Mouse (Mus musculus): ENCODE data around the gene Ddx25.
A peak's percentile ranks its signal among the peaks of the same experiment; 100 is the strongest.

Ddx25 gene

DNA sequence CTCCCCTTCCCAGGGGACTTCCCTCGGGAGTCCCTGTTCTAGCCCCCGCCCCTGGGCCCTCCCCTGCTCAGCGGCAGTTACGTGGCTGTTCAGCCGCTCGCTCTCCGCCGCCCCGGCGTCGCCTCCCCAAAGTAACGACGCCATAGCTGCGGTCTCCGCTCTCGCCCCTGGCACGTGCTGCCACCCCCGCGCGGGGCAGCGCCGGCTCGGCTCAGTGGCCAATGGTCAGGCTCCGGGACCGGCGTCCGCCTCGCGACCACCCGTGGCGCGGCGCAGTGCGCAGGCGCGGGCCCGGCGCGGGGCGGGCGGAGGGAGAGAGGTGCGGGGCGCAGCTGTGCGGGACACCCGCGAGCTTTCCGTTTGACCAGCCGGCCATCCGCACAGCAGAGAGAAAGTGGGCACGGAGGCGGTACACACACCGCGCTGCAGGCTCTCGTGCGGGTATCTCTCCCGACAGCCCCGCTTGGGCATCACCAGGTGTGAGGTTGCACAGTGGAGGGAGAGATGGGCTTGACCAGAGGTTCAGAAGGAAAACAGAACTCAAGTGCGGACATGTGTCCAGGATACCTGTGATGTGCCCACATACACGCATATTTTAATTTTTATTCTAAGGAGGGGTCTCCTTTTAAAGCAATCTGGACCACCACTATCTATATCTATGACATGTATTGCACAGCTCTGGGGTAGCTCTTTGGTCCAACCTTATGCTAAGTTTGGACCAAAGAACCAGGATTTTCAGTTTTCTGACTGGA lies at the start of gene Ddx25, which contains the start of gene Pus3:
Gene Ddx25 (minus strand): TSS at position 272 of the 752 bp plus-strand sequence.
Gene Pus3 (plus strand): TSS at position 339 of the 752 bp plus-strand sequence.
- DNase-seq (ENCODE audit: low spot score in 2 of 2), result peak; percentile 60 to 71

DNA sequence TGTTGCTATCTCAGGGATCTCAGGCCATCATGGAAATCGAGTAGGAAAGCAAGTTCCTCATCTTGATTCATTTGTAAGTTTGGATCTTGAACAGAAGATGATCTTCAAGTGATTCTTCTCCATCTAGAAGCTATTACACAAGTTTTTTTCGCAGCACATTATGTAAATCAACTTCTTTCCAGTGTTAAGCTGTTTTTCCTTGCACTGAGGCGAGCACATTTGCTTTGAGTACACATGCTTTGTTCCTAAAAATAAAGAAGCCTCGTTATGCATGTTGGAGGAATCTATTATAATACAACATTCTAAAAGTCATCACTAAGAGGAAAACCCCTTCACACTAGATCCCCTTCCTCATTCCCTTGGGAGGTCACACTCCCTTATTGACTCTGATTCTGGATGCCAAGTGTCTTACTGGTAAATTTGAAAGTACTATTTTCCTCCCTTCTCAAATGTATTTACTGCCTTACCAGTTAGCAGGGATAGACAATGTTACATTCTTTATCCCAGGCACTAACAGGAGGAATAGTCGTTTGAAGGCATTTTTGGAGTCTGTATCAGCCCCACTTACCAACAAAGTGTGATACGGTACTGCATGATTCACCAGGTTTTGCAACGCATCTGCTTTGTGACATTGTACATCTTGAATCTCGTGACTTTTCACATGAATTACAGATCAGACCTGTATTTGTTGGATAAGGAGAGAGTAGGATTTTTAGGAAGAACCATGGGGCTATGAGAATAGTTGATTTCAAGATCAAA lies 49.5 kb upstream of the Ddx25 start:
- peak in 1 of 2 experiments; percentile 12 for DNase-seq (ENCODE audit: low spot score in 2 of 2)

DNA sequence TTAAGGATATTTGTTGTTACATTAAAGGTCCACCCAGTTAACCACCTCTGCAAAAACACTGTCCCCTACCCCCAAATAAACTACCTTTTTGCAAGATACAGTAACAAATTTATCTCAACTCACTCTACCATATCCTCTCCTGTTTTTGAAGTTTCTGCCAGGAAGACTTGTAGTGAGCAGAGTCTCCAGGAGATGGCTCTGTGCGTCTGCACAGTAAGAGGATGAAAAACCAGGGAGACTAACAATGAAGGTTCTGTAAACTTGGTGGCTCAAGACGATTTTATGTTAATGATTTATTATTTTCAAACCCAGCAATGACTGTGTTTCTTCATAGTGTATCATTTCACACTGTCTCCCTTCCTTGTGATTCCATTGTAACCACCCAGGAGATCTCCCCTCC lies 34.6 kb upstream of the Ddx25 start:
- DNase-seq (ENCODE audit: low spot score in 2 of 2), result no peak

DNA sequence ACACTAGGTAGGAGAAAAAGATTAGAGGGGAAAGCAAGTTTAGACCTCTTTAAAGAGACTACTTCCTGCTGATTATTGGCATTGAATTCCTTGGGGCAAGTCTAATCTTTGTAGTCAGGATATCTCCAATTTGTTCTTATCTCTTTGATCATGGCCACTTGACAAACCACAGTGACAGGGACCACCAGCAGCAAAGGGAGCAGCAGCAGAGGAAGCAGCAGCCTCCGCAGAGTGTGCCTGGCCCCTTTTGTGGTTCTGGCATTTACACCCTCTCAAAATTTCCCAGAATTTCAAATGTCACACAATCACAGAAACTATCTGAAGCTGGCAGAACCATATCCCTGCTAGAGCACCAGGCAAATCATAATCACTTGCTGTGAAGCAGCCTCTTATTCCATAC lies 29.3 kb upstream of the Ddx25 start:
- DNase-seq (ENCODE audit: low spot score in 2 of 2), result no peak

DNA sequence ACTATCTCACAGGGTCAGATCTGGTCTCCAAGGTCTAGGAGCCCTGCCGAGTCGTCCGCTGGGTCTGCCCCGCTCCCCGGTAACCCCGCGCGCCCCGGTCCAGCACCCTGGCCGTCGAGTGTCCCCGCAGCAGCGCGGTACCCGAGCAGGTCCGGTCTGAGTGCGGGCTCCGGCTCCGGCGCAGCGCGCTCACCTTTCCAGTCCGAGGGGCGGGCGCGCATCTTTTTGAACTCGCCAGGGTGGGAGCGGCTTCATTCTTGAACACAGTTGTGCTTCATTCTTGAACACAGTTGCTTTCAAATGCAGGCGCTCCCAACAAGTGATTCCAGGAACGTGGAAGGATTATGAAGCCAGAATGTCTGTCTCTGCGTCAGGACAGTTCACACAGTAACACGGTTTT lies 16.1 kb upstream of the Ddx25 start:
- no peak for DNase-seq (ENCODE audit: low spot score in 2 of 2)

DNA sequence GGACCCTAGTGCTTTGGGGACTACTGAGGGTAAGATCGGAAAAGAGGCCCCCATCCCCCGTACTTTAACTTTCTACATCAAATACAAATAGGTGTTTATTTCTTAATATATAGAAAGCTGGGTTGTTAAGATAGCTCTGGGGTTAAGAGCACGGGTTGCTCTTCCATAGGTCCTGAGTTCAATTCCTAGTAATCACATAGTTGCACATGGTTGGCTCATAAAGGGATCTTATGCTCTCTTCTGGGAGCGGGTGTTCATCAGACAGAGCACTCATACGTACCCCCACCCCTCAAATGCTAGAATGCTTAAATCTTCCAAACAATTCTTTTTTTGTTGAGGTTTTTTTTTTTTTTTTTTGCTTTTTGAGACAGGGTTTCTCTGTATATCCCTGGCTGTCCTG lies 12.3 kb upstream of the Ddx25 start:
- DNase-seq (ENCODE audit: low spot score in 2 of 2), result no peak

DNA sequence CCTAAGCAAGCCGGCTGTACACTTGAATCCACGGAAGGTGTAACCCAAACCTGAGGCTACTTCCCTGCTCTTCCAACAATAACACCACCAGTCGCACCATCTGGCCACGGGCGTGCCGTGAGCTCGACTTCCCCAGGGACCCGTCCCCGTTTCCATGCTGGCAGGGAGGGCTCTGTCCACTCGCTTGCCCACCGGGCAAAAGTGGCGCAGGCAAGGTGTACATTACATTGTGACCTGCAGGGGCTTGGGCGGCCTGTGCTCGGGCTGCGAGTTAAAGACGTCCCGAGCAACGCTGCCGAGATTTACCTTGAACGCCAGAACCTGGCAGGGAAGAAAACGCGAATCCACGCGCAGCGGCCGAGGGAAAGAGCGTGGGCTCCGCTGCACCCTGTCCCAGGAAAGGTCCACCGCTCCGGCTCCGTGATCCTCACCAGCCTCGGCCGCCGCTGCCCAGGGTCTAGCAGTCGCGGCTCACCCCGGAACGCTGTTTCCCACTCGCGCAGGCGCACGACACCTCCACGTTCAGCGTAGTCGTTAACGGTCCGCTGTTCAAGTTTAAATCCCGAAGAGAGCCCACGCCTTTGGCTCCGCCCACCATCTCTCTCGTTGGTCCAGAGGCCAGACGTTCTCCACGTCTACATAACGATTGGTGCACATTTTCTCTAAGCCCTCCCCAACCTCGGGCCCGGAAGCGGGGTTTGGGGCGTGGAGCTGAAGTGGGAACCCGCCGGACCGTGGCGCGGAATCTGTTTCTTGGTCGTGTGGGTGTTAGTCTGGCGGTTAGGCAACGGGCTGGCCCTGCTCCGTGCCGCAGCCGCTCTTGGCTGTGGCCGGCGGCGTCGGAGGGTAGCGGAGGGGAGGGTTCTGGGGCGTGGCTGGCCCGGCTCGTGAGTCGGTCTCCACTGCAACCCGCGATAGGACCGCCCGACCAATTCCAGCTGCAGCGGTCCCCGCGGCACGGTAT lies 11.5 kb upstream of the Ddx25 start, which contains the start of the genes Pate2 and Hyls1:
Gene Pate2 (plus strand): TSS at position 714 of the 964 bp plus-strand sequence.
Gene Hyls1 (minus strand): TSS at position 828 of the 964 bp plus-strand sequence.
- peak; percentile 89 to 95 for DNase-seq (ENCODE audit: low spot score in 2 of 2)

DNA sequence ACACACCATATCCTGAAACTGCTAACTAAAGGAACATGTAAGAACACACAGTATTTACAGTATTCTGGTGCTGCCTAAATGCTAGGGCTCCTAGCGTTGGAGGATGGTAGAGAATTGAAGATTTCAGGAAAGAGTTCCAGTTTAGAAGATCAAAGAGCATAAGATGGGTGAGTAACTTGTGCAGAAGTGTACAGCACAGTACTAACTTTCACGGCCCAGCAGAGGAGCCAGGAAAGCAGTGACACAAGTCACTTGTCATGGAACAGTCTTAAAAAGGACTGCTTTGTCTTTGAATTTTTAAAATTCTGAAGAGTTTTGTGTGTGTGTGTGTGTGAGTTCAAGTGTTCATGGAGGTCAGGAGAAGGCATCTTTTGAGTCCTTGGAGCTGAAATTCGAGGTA lies 9.7 kb upstream of the Ddx25 start:
- no peak for DNase-seq (ENCODE audit: low spot score in 2 of 2)

DNA sequence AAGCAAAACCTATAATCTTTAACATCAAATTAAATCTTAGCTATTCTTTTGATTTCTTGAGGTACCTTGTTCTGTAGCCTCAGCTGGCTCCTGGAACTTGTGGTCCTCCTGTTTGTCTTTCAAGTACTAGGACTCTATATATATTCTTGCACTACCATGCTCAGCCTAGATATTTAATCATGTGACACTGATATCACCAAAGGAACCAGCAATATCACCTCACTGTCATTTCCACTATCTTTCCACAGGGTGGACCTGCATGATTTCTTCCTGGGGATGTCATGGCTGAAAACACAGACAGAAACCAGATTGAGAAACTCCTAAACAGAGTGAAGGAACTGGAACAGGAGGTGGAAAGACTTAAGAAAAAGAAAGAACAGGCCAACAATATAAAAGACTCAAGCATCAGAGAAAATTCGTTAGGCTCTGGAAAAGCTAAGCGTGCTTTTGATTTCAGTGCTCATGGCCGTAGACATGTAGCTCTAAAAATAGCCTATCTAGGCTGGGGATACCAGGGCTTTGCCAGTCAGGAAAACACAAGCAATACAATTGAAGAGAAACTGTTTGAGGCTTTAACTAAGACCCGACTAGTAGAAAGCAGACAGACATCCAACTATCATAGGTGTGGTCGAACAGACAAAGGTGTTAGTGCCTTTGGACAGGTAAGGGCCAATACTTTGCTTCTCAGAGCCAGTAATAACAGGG lies 6.4 kb upstream of the Ddx25 start:
- no peak for DNase-seq (ENCODE audit: low spot score in 2 of 2)

DNA sequence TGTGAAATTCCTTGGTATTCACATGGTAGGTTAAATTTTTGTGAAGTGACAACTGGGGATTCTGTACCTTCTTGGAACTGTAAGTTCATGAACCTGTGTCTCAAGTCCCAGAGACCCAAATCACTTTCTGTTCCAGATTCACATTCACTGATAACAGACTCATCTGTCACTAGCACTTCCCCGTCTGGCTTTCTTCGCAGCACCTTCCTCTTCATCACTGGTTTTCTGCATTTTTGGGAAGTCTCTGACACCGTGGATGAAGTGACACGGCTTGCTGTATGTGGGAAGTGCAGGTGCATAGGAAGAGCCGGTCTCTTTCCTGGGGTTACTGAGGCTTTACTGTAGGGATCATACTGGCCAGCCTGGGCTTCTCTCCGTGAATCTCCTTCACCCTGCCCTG lies 3.3 kb upstream of the Ddx25 start:
- DNase-seq (ENCODE audit: low spot score in 2 of 2), result no peak

DNA sequence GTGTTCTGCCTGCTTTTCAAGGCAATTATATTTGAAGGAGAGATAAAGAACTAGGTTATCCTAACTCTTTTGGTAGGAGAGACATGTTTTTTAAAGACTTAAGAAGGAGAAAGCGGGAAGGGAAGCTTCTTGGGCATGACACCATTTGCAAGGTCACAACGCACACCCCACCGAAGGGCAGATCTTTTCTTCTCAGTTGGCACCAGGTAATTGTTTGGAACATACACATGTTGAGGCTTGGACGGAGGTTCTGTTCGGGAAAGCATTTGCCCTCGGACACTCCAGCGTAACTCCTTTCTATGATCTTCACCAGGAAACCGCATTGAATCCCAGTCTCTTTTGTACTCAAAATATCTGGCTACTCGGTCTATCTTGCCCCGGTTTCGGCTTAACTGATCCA lies 2.7 kb upstream of the Ddx25 start:
- no peak for DNase-seq (ENCODE audit: low spot score in 2 of 2)

DNA sequence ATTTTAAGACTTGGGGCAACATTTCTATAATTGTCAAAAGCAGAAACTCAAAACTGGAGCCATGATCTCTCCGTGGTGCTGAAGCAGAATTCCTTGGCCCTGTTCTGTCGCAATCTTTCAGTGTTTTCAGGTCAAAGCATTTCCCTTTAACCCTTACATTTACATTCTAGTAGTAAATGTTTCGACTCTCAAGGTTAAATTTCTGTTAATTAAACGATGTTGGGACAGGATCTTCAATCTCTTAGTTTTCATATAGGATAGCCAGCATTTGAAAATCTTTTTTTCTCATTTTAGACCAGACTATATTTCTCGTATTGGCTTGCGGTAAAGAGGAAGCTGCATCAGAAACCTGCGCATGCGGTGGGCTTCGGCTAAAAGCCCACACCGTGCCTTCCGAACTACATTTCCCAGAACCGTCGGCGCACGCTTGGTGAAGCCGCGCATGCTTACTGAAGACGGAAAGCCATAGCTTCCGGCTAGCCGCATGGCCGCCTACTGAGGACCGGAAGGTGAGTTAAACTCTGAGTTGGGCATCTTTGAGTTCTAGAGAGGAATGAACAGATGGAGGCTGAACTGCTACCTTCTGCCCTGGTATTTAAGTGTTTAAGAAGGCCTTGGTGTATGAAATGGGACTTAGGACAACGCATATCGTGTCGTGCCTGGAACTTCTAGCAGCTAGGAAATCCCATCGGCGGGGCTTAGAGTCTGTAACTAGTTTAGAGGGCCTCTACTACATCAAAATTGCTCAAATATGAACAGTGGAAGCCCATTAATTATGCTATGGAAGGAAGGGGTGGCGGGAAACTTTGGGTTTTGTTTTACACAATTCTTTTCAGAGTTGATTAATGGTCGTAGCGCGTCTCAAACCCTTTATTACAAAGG lies 922 bp upstream of the Ddx25 start:
- DNase-seq (ENCODE audit: low spot score in 2 of 2), result peak; percentile 85 to 87

DNA sequence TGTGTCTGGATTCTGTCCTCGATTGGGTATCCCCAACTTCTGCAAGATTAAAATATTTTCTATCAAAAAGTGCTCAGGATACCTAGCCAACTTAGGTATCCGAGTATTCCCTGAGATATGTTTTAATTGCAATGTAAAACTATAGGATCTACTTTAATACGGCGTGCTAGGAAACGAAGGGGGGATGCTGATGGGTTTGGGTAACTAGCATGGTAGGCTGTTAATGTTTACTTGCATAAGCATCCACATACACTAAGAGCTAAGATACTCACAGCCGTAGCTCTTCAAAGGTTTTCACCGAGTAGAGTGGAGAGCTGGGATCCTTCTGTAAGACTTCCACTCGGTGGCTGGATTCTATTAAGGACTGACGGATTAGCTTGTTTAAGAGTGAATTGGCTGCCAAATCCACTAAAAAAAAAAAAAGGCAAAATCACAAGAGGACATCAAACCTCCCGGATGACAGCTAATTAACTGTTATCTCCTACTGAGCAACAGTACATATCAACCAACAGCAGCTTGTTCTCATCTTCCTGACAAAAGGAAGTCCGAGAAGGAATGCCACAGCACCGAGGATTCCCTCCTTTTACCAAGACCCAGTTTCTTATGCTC lies 1.7 kb downstream of the Ddx25 start:
- no peak for DNase-seq (ENCODE audit: low spot score in 2 of 2)

DNA sequence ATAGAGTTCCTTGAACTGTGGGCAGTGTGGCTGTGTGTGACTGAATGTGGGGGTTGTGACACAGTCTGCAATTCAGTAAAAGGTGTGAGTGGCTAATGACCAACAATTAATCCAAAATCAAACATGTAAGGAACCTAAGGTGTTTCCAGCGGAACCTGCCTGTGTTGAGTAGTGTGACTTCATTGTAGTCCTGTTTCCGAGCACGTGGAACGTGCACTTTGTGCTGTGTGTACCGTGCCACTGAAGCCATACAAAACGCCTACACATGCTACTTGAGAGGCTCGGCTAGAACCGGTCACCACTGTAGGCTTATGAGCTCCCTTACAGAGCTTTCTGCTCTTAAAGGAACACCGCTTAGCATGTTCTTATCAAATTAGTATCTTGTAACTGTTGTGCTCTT lies 9.9 kb downstream of the Ddx25 start:
- DNase-seq (ENCODE audit: low spot score in 2 of 2), result no peak

DNA sequence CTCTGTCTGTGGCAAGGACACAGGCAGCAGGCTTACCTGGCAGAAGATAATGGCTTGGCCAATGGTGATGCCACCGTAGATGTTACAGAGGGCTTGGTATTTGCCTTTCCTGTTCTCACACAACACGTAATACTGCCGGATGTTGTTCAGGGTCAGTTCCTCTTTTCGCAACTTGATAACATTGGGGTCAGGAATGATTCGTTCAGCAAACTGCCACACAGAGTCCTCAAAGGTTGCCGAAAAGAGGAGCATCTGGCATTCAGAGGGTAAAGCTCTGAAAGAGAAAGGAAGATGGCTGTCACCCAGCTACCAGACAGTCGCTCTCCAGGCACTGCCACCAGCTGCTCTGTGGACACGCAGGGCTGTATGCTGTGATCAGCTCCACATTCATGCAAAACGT lies 11.6 kb downstream of the Ddx25 start:
- DNase-seq (ENCODE audit: low spot score in 2 of 2), result no peak

DNA sequence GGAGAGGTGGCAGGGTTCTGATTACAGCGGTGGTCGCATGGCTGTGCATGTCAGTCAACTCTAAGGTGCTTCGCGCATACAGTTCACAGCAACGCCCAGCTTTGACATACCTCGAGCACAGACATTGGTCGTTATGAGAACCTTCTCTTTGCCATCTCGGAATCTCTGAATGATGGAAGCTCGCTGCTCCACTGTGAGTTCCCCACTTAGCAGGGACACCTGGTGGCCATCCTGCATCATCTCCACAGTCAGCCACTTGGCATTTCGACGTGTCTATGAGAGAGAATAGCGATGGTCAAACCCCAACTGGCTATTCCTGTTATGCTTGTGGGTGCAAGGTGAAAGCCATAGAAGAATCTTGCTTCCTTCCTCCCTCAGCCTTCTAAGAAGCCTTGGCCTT lies 12.6 kb downstream of the Ddx25 start:
- no peak for DNase-seq (ENCODE audit: low spot score in 2 of 2)

DNA sequence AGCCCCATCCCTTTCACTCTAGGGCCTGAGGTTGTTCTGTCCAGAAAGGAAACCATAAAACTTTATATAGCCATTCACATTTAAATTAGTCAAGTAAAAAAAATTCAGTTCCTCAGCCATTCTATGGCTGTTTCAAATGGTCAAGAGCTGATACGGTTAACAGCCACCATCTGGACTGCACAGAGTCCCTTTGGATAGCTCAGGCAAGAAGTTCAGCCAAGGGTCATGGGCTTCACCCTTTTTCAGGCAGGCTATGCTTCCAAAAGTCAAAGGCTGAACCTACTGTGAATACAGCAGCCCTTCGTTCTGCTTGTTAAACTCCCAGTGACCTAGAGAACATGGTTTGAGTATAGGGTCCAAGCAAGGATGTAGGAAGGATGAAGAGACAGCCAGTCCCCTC lies 13.7 kb downstream of the Ddx25 start:
- no peak for DNase-seq (ENCODE audit: low spot score in 2 of 2)

DNA sequence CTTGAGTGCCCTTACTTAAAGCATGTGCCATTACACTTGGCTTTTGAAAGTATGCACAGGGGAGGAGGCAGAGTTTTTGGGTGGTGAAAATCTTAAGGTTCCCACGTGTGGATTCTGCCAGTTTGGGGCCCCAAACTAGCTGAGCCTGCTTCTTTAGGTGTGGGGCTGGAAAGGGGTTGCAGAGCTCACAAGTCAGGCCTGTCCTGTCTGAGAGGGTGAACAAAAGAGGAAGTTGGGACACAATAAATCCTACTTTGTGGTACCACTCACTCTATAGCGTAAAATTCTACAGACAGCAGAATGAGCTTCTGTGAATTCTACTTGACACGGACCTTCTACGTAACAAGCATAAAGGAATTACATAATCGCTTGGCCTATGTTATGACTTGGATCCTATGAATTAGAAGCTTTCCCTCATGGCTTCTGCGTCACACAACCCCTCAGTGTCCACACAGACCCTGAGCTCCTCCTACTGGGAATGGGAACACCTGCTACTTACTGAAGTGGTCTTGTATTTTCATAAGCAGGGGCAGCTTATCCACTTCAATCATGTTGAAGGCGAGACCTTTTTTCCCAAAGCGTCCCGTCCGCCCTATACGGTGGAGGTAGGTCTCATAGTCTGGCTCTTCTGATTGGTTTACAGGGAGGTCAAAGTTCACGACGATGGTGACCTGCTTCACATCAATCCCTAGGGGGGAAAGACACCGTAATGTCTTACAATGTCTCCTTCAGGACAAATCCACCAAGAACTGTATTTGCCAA lies 15.0 kb downstream of the Ddx25 start:
- no peak for DNase-seq (ENCODE audit: low spot score in 2 of 2)

DNA sequence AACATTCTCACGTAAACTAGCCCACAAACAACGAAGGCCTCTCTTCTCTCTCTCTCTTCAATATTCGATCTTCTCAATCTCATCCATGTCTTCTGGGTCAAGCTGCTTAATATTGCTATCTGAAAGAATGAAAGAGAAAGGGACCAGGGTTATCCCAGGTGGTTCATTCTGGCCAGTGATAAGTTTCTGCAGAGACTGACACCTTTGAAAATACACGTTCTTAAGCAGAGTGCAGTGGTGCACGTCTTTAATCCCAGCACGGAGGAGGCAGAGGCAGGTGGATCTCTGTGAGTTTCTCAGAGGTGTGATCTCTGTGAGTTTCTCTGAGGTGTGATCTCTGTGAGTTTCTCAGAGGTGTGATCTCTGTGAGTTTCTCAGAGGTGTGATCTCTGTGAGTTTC lies 16.4 kb downstream of the Ddx25 start:
- no peak for DNase-seq (ENCODE audit: low spot score in 2 of 2)
